Mouse (Mus musculus): ENCODE data around the gene Entpd1. TPM values are rescaled to one million over a fixed set of nuclear protein-coding genes. Genes with fewer than 3 reads are reported as not detected.

The Entpd1 gene
- polyA plus RNA-seq, 1 experiment from 2014 or later, result 11.7 TPM

GRCm38 (mm10) chr19:40712889-40713628, 100.9 kb downstream of the Entpd1 start:
- Histone ChIP-seq H3K36me3 (ENCODE audit: control insufficient read depth, insufficient read depth, low read length) (no peaks in the 10 kb centered on the region), H3K9me3 (ENCODE audit: control insufficient read depth, low read length) (no peaks in the 10 kb centered on the region), H3K27me3 (replicated peaks; ENCODE audit: control insufficient read depth, insufficient read depth, low read length) (no peaks in the 10 kb centered on the region), H3K9ac (ENCODE audit: low read length) (no peak overlapping the region), H3K4me2 (ENCODE audit: low read length) (no peak overlapping the region), H3K4me3 (ENCODE audit: low read depth, low read length) (no peak overlapping the region), H3K4me1 (replicated peaks; ENCODE audit: control insufficient read depth, insufficient read depth, low read length) (no peaks in the 10 kb centered on the region), H3K27ac (ENCODE audit: low read depth) (no peak overlapping the region)
- WGBS, result 74% methylated on average over 14 of the region's 16 CpGs
- ATAC-seq (replicated peaks; ENCODE audit: low FRiP score, low TSS enrichment, low read depth) (no peak), DNase-seq (ENCODE audit: low spot score) (no peak)

GRCm38 (mm10) chr19:40714700-40715099, 102.5 kb downstream of the Entpd1 start:
- Histone ChIP-seq H3K36me3 (ENCODE audit: control insufficient read depth, insufficient read depth, low read length) (no peaks in the 10 kb centered on the region), H3K27ac (ENCODE audit: low read depth) (no peak overlapping the region), H3K9me3 (ENCODE audit: control insufficient read depth, low read length) (no peaks in the 10 kb centered on the region), H3K27me3 (replicated peaks; ENCODE audit: control insufficient read depth, insufficient read depth, low read length) (no peaks in the 10 kb centered on the region), H3K4me1 (replicated peaks; ENCODE audit: control insufficient read depth, insufficient read depth, low read length) (no peaks in the 10 kb centered on the region), H3K4me3 (ENCODE audit: low read depth, low read length) (no peak overlapping the region), H3K4me2 (ENCODE audit: low read length) (no peak overlapping the region), H3K9ac (ENCODE audit: low read length) (no peak overlapping the region)
- ATAC-seq (replicated peaks; ENCODE audit: low FRiP score, low TSS enrichment, low read depth), result no peak
- no peak for DNase-seq (ENCODE audit: low spot score)
- 34% methylated on average over 5 of the region's 5 CpGs for WGBS

DNA sequence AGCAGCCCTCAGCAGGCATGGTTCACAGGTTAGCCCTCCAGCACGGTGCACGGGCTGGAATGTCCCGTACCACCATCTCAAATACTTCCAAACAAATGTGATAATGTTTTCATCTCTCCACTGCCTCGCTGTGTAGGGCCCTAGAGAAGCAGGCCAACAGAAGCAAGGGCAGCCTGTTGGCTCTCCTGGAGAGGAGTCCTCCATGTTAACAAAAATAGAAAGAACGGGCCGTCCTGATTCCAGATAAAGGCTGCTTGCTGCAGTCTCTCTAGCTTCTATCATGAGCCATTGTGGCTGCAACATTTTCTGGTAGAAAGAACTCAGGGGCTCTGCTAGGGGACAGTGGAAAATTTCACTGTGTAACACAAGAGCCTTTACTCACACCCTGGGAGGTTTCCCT, 104.8 kb downstream of the Entpd1 start:
- WGBS, result 74% methylated on average over 6 of the region's 6 CpGs
- H3K27ac ChIP-seq (ENCODE audit: low read depth), result no peak overlapping the region
- no peaks in the 10 kb centered on the region for H3K9me3 ChIP-seq (ENCODE audit: control insufficient read depth, low read length)
- H3K4me3 ChIP-seq (ENCODE audit: low read depth, low read length), result no peak overlapping the region
- no peak overlapping the region for H3K9ac ChIP-seq (ENCODE audit: low read length)
- H3K4me2 ChIP-seq (ENCODE audit: low read length), result no peak overlapping the region
- ATAC-seq (replicated peaks; ENCODE audit: low FRiP score, low TSS enrichment, low read depth), result no peak
- H3K36me3 ChIP-seq (ENCODE audit: control insufficient read depth, insufficient read depth, low read length), result no peaks in the 10 kb centered on the region
- no peaks in the 10 kb centered on the region for H3K4me1 ChIP-seq (replicated peaks; ENCODE audit: control insufficient read depth, insufficient read depth, low read length)
- H3K27me3 ChIP-seq (replicated peaks; ENCODE audit: control insufficient read depth, insufficient read depth, low read length), result no peaks in the 10 kb centered on the region
- no peak for DNase-seq (ENCODE audit: low spot score)

- 39% methylated on average over 11 of the region's 11 CpGs for WGBS
- DNase-seq (ENCODE audit: low spot score) (no peak), ATAC-seq (replicated peaks; ENCODE audit: low FRiP score, low TSS enrichment, low read depth) (no peak)
- no peak overlapping the region for H3K4me2 ChIP-seq (ENCODE audit: low read length)
- no peak overlapping the region for H3K9ac ChIP-seq (ENCODE audit: low read length)
- no peaks in the 10 kb centered on the region for H3K27me3 ChIP-seq (replicated peaks; ENCODE audit: control insufficient read depth, insufficient read depth, low read length)
- no peaks in the 10 kb centered on the region for H3K9me3 ChIP-seq (ENCODE audit: control insufficient read depth, low read length)
- no peaks in the 10 kb centered on the region for H3K4me1 ChIP-seq (replicated peaks; ENCODE audit: control insufficient read depth, insufficient read depth, low read length)
- H3K27ac ChIP-seq (ENCODE audit: low read depth), result no peak overlapping the region
- no peak overlapping the region for H3K4me3 ChIP-seq (ENCODE audit: low read depth, low read length)
- H3K36me3 ChIP-seq (ENCODE audit: control insufficient read depth, insufficient read depth, low read length), result no peaks in the 10 kb centered on the region
Observed at GRCm38 (mm10) chr19:40719439-40720105, 107.4 kb downstream of the Entpd1 start.

GRCm38 (mm10) chr19:40720381-40720780, 108.2 kb downstream of the Entpd1 start:
- Histone ChIP-seq H3K4me2 (ENCODE audit: low read length) (no peak overlapping the region), H3K27me3 (replicated peaks; ENCODE audit: control insufficient read depth, insufficient read depth, low read length) (no peaks in the 10 kb centered on the region), H3K4me3 (ENCODE audit: low read depth, low read length) (no peak overlapping the region), H3K9me3 (ENCODE audit: control insufficient read depth, low read length) (no peaks in the 10 kb centered on the region), H3K36me3 (ENCODE audit: control insufficient read depth, insufficient read depth, low read length) (no peaks in the 10 kb centered on the region), H3K27ac (ENCODE audit: low read depth) (no peak overlapping the region), H3K9ac (ENCODE audit: low read length) (no peak overlapping the region), H3K4me1 (replicated peaks; ENCODE audit: control insufficient read depth, insufficient read depth, low read length) (no peaks in the 10 kb centered on the region)
- DNase-seq (ENCODE audit: low spot score) (no peak), ATAC-seq (replicated peaks; ENCODE audit: low FRiP score, low TSS enrichment, low read depth) (peak; percentile 34; the same call in 1 of the 2 replicates)
- WGBS, result 58% methylated on average over 12 of the region's 12 CpGs

GRCm38 (mm10) chr19:40722137-40723038, 110.2 kb downstream of the Entpd1 start:
- ATAC-seq (replicated peaks; ENCODE audit: low FRiP score, low TSS enrichment, low read depth), result no peak
- H3K27ac ChIP-seq (ENCODE audit: low read depth), result no peak overlapping the region

GRCm38 (mm10) chr19:40723516-40723915, 111.3 kb downstream of the Entpd1 start:
- no peak overlapping the region for H3K4me2 ChIP-seq (ENCODE audit: low read length)
- H3K4me1 ChIP-seq (replicated peaks; ENCODE audit: control insufficient read depth, insufficient read depth, low read length), result no peaks in the 10 kb centered on the region
- H3K9me3 ChIP-seq (ENCODE audit: control insufficient read depth, low read length), result no peaks in the 10 kb centered on the region
- 48% methylated on average over 10 of the region's 10 CpGs for WGBS
- H3K27me3 ChIP-seq (replicated peaks; ENCODE audit: control insufficient read depth, insufficient read depth, low read length), result no peaks in the 10 kb centered on the region
- DNase-seq (ENCODE audit: low spot score), result no peak
- no peak overlapping the region for H3K27ac ChIP-seq (ENCODE audit: low read depth)
- H3K9ac ChIP-seq (ENCODE audit: low read length), result no peak overlapping the region
- no peak overlapping the region for H3K4me3 ChIP-seq (ENCODE audit: low read depth, low read length)
- no peak for ATAC-seq (replicated peaks; ENCODE audit: low FRiP score, low TSS enrichment, low read depth)
- no peaks in the 10 kb centered on the region for H3K36me3 ChIP-seq (ENCODE audit: control insufficient read depth, insufficient read depth, low read length)

More at GRCm38 (mm10) chr19:40722137-40723038, 110.2 kb downstream of the Entpd1 start:
- peak; percentile 73 for DNase-seq (ENCODE audit: low spot score)
- H3K4me3 ChIP-seq (ENCODE audit: low read depth, low read length), result no peak overlapping the region
- 55% methylated on average over 11 of the region's 11 CpGs for WGBS
- no peaks in the 10 kb centered on the region for H3K4me1 ChIP-seq (replicated peaks; ENCODE audit: control insufficient read depth, insufficient read depth, low read length)
- H3K27me3 ChIP-seq (replicated peaks; ENCODE audit: control insufficient read depth, insufficient read depth, low read length), result no peaks in the 10 kb centered on the region
- no peak overlapping the region for H3K9ac ChIP-seq (ENCODE audit: low read length)
- H3K9me3 ChIP-seq (ENCODE audit: control insufficient read depth, low read length), result no peaks in the 10 kb centered on the region
- no peaks in the 10 kb centered on the region for H3K36me3 ChIP-seq (ENCODE audit: control insufficient read depth, insufficient read depth, low read length)
- no peak overlapping the region for H3K4me2 ChIP-seq (ENCODE audit: low read length)

GRCm38 (mm10) chr19:40726148-40726547, 114.0 kb downstream of the Entpd1 start:
- no peak for ATAC-seq (replicated peaks; ENCODE audit: low FRiP score, low TSS enrichment, low read depth)
- H3K4me1 ChIP-seq (replicated peaks; ENCODE audit: control insufficient read depth, insufficient read depth, low read length), result 0 out of 2 replicates have a peak, but pooled peaks cover 3% of the 10 kb centered on the region
- no peaks in the 10 kb centered on the region for H3K9me3 ChIP-seq (ENCODE audit: control insufficient read depth, low read length)
- no peak overlapping the region for H3K4me2 ChIP-seq (ENCODE audit: low read length)
- H3K36me3 ChIP-seq (ENCODE audit: control insufficient read depth, insufficient read depth, low read length), result no peaks in the 10 kb centered on the region
- no peak for DNase-seq (ENCODE audit: low spot score)
- H3K9ac ChIP-seq (ENCODE audit: low read length), result no peak overlapping the region
- 70% methylated on average over 4 of the region's 4 CpGs for WGBS
- H3K27me3 ChIP-seq (replicated peaks; ENCODE audit: control insufficient read depth, insufficient read depth, low read length), result no peaks in the 10 kb centered on the region
- no peak overlapping the region for H3K27ac ChIP-seq (ENCODE audit: low read depth)
- H3K4me3 ChIP-seq (ENCODE audit: low read depth, low read length), result no peak overlapping the region
